Mouse (Mus musculus): ENCODE measurements around the gene Map7.

Gene Map7

GRCm38 (mm10) chr10:20190139-20190747 lies 42.0 kb downstream of the Map7 start:
- no peak for DNase-seq

GRCm38 (mm10) chr10:20194847-20195540 lies 46.7 kb downstream of the Map7 start:
- DNase-seq: no peak

DNA sequence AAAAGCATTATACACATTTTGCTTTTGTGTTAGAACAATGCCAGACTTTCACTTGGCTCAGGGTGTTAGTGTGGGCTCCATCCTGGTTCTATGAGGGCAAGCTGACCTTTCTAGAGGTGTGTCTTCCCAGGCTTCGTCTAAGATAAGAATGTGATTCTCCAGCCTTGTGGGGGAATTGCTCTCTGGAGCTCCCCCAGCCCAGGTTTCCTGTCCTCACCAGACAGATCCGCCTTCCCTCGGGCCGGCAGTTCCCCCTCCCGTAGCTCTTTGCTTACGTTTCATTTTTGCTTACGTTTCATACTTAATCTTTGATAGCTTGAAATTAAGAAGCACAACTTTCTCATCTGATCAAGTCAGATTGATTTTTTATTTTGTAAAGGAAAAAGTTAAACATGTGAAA lies 48.8 kb downstream of the Map7 start:
- no peak for DNase-seq

- DNase-seq: no peak
Observed at GRCm38 (mm10) chr10:20198968-20199737, 50.9 kb downstream of the Map7 start.

DNA sequence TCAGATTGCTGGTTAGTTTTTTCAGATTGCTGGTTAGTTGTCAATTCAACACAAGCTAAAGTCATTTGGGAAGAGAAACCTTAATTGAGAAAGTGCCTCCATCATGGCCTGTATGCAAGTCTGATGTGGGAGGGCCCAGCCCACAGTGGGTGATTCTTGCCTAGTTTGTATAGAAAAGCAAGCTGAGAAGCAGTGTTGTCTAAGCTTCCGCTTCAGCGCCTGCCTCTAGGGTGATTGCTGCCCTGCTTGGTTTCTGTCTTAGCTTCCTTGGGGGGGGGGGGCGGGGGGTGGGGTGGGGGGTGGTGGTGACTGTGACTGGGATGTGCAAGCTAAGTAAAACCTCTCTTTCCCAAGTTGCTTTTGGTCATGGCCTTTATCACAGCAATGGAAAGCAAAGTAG lies 53.0 kb downstream of the Map7 start:
- no peak for DNase-seq

GRCm38 (mm10) chr10:20202171-20202570 lies 53.9 kb downstream of the Map7 start:
- DNase-seq: peak; percentile 51

DNA sequence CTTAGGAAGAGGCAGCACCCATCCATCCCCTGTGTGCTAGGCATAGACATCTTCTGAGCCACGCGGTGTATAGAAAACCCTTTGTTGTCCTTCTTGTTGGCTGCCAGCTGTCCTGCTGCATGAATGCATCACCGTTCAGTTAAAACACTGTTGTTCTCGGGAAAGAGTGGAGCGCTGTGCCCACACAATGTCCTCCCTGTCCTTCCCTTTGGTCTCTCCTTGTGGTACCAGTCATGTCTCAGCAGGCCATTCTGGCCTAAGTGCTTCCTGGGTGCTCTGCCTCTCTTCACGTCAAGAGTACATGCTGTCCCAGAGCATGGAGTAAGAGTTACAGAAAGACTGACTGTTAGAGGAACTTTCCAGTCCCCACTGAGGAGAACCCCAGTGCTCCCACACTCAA lies 54.5 kb downstream of the Map7 start:
- DNase-seq: no peak

GRCm38 (mm10) chr10:20203502-20203901 lies 55.2 kb downstream of the Map7 start:
- no peak for DNase-seq

- peak; percentile 64 for DNase-seq
Observed at GRCm38 (mm10) chr10:20204696-20205431, 56.6 kb downstream of the Map7 start.

DNA sequence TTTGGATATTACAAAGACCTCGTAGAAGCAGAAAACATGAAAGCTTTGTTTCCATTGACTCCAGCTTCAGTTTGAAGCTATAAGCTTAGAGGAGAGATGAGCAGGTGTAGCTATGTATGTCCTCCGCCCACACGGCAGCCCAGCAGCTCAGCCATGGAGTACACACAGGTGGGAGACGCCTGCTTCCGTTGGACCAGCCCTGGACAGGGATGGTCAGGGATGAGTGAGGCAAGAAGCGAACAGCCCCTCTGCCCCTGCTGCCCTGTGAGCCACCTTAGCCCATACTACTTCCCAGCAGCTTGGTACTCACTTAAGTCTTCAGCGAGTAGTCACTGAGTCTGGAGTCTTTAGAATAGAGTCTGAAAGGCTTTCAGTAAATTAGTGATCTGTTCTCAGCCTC lies 58.7 kb downstream of the Map7 start:
- DNase-seq: no peak

DNA sequence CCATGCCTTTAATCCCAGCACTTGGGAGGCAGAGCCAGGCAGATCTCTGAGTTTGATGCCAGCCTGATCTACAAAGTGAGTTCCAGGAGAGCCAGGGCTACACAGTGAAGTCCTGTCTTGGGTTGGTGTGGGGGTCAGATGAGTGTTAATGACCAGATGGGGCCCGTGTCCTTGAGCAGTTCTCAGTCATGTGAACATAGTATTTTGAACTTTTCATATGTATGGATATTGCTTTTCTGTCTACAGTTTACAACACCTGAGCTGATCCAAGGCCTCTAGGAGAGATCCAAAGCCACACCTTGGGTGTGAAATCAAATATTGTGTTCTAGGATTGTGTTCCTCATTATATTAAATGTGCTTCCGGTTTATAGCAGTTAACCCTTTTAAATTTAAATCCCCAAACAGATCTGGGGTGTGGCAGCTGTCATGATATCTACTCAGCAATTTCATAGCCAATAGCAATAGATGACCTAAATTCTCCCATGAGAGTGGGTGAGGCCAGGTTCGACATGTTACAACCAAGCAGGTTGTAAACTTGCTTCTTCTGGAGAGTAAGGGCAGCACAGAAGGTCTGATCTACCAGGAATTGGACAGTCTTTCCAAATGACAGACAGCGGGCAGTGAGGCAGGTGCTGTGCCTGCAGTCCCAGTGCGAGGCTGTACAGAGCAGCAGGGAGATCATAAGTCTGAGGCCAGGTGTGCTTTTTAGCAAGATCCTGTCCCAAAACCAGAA lies 61.5 kb downstream of the Map7 start:
- no peak for DNase-seq

GRCm38 (mm10) chr10:20214418-20214817 lies 66.1 kb downstream of the Map7 start:
- DNase-seq: no peak

GRCm38 (mm10) chr10:20216982-20217381 lies 68.7 kb downstream of the Map7 start:
- no peak for DNase-seq

DNA sequence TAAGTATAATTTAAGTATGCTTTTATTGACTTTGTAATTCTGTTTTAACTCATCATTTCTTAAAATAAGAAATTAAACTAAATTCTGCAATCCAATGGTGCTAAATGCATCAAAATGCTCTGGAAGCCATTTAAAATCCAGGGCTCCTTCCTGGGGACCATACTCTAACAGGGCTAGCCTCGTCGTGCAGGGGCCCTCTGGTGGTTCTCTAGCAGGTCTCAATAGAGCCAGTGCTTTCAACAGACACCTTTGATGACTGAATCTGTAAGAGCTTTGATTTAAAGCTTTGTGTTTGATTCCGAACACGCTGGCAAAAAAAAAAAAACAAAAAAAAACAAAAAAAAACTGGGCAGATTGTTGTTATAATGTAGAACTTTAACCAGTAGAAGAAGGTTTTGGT lies 70.6 kb downstream of the Map7 start:
- no peak for DNase-seq

DNA sequence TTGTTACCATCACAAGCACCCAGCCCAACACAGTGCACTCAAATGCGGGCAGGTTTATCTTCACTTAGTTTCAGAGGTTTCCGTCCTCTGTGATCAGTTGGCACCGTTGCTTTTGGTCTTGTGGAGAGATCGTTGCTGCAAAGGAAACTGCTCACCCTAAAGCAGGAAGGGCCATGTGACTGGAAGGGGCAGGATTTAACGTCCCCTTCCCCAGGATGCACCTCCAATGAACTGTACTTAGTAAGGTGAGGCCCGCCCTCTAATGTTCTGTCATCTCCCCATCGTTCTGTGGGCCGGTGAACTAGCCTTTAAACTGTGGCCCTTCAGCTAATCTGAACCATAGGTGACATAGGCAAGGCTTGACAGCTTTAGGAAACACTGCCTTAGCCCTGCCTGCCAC lies 71.3 kb downstream of the Map7 start:
- no peak for DNase-seq

DNA sequence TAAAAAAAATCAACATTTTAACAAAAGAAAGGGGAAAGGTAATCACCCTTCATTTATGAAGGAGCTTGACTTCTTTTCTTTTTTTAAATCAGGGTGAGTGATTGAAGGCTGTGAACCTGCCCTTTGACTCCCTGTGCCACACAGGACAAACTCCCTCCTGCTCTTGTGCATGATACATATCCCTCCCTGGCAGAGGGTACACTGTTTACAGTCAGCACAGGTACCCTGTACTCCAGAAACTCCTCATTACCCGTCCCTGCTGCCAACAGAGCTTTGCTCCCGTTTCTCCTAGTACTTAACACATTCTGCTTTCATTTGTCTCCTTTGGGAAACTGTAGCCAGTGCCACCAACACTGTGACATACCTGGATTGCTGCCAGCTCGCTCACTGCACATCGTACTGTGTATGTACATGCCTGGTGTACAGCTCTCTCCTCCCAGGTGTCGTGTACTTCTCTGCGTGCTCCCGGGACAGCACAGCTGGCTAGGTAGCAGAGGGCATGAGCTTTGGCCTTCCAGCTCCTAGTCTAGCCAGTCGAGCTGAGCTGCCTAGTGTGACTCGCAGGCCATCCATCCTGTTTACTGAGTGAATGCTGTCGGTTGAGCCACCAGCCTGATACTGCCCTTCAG lies 72.3 kb downstream of the Map7 start:
- DNase-seq: peak; percentile 32

GRCm38 (mm10) chr10:20222011-20222410 lies 73.7 kb downstream of the Map7 start:
- no peak for DNase-seq

DNA sequence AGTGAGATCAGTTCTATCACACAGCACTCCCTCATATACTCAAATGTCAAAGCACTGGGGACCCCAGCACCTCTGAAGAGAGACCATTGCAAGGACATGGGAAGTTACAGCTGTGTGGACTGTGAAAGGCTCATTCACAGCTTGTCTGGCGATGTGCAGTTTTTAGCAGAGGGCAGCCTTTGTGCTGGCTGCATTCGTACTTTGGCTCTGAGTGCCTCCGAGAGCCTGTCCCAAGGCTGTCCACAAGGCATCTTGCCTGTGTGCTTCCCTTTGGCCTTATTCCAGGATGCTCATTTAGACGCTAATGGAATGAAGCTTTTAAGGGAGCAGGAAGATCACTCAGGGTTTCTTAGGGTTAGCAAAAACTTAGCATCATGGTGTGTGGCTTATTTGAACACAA lies 78.5 kb downstream of the Map7 start:
- DNase-seq: peak; percentile 58

- no peak for DNase-seq
Observed at GRCm38 (mm10) chr10:20230026-20230425, 81.8 kb downstream of the Map7 start.

- no peak for DNase-seq
Observed at GRCm38 (mm10) chr10:20233451-20233850, 85.2 kb downstream of the Map7 start.

- no peak for DNase-seq
Observed at GRCm38 (mm10) chr10:20234466-20234865, 86.2 kb downstream of the Map7 start.

DNA sequence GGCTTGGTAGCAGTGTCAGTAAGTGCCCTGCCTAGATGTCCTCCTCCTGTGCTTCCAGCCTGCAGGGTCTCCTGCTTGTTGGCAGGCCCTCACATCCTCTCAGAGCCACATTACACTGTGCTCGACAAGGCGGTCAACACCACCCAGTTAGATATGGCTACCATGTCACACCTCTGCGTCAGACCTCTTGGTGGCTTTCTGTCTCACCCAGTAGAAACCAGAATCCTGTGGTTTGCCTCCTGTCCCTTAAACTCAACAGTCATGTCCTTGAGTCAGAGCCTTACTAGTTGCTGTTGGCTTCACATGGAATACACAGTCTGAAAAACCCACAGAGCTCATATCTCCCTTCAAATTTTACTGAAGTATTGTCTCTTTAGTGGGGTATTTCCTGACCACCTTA lies 87.4 kb downstream of the Map7 start:
- DNase-seq: no peak

All from kidney, adult 11 months (tissue).